Mouse (Mus musculus) heart, embryonic 16.5 days (tissue): ENCODE results near the gene Nupl1. TPM values are rescaled to one million over a fixed set of nuclear protein-coding genes. Genes with fewer than 3 reads are reported as not detected.

Experiments used
- ATAC-seq: fragments of 200-750 bp; cut with Nextera tagmentation; replicated peaks from 2 replicates; pipeline ENCODE4 v1.8.0; 2017; ENCODE audit warnings: moderate number of reproducible peaks; ENCODE audit not compliant: insufficient read depth, low FRiP score; ENCODE audit errors: extremely low read depth
- H3K27ac ChIP-seq: fragments of 300-500 bp; sonication (generic); 2 replicates; pipeline ENCODE4 v1.5.1; 2014; ENCODE audit warnings: mild to moderate bottlenecking, low read length, control low read depth, moderate library complexity
- H3K27me3 ChIP-seq: fragments of 300-500 bp; sonication (generic); 2 replicates; pipeline ENCODE4 v1.6.1; 2014; ENCODE audit warnings: low read length, mixed read lengths; ENCODE audit not compliant: control insufficient read depth, insufficient read depth
- H3K36me3 ChIP-seq: fragments of 300-500 bp; sonication (generic); 2 replicates; pipeline ENCODE4 v1.6.1; 2014; ENCODE audit not compliant: control insufficient read depth, insufficient read depth
- H3K4me1 ChIP-seq: fragments of 300-500 bp; sonication (generic); 2 replicates; pipeline ENCODE4 v1.6.1; 2014; ENCODE audit warnings: low read length, mixed read lengths; ENCODE audit not compliant: control insufficient read depth, insufficient read depth
- H3K4me2 ChIP-seq: fragments of 300-500 bp; sonication (generic); 2 replicates; pipeline ENCODE4 v1.6.1; 2014; ENCODE audit warnings: low read depth, mild to moderate bottlenecking, control low read depth, low read length
- H3K4me3 ChIP-seq: fragments of 300-500 bp; sonication (generic); 2 replicates; pipeline ENCODE4 v1.5.1; 2014; ENCODE audit warnings: mild to moderate bottlenecking, control low read depth, low read length
- H3K9ac ChIP-seq: fragments of 300-500 bp; sonication (generic); 2 replicates; pipeline ENCODE4 v1.6.1; 2014; ENCODE audit warnings: low read length, control low read depth
- H3K9me3 ChIP-seq: fragments of 300-500 bp; sonication (generic); replicated peaks from 2 replicates; pipeline ENCODE4 v1.6.1; 2016; ENCODE audit warnings: low read length; ENCODE audit not compliant: control insufficient read depth
- WGBS: fragments of 180-500 bp; shearing (Covaris S2); extraction: QIAGEN DNeasy Blood & Tissue Kit; methylation state at CpG from one replicate; pipeline ENCODE4 v1.1.7; 2014; 5-methylcytosine and 5-hydroxymethylcytosine counted together
- microRNA counts: library from miRNA; unstranded; fragments of <30 nt; microRNA quantifications from one replicate; lab custom pipeline; 2016
- microRNA-seq: library from miRNA; unstranded; fragments of <30 nt; microRNA quantifications from one replicate; pipeline ENCODE4, GENCODE M21; 2017
- polyA plus RNA-seq: library from polyadenylated mRNA; unstranded; fragments of >200 nt; fragmentation: Nextera tagmentation; extraction: Ambion mirVana; gene quantifications from 2 replicates; pipeline ENCODE4 v1.2.1, GENCODE M21; 2015

Nupl1 gene
- polyA plus RNA-seq, 1 experiment from 2014 or later: not detected

DNA sequence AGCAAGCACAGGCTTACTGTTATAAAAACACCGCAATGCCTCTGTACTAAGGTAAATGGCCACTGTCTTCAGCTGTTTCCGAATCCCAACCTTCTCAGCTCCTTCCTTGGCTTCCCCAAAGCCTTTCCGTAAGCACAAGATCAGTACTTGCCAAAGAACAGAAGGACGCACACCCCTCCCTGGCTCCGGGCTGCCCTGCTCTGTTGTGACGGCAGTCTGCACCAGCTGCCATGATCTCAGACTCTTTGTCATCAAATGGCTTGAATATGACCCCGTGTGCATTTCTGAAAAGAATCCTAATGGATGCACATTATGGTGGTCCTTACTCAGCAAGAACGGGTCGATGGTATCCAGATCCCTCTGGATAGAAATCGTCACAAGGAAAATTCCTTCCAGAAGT is 108.0 kb downstream of the Nupl1 start:
- Histone ChIP-seq H3K27ac (no peak overlapping the region), H3K9ac (no peak overlapping the region), H3K36me3 (no peaks in the 10 kb centered on the region), H3K4me3 (no peak overlapping the region), H3K4me1 (no peaks in the 10 kb centered on the region), H3K4me2 (no peak overlapping the region), H3K27me3 (no peaks in the 10 kb centered on the region), H3K9me3 (no peaks in the 10 kb centered on the region)
- ATAC-seq: no peak
- WGBS: 71% methylated on average over 10 of the region's 10 CpGs

DNA sequence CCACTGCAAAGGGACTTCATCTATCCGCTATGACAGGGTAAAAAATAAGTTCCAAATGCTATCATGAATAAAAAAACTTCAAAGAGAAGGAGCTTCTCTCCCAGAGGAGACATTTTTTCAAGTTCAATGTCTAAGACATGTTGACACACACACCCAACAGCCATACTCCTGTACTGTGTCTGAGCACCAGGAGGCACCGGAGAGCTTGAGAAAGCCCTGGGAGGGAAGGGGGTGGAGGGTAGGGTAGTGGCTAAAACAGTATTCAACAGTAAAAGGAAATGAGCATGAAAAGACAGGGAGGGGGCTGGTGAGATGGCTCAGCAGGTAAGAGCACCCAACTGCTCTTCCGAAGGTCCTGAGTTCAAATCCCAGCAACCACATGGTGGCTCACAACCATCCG is 112.9 kb downstream of the Nupl1 start:
- Histone ChIP-seq H3K27ac (no peak overlapping the region), H3K27me3 (no peaks in the 10 kb centered on the region), H3K4me1 (no peaks in the 10 kb centered on the region), H3K4me2 (no peak overlapping the region), H3K4me3 (no peak overlapping the region), H3K36me3 (no peaks in the 10 kb centered on the region), H3K9me3 (no peaks in the 10 kb centered on the region), H3K9ac (no peak overlapping the region)
- ATAC-seq: no peak
- WGBS: 85% methylated on average over 3 of the region's 4 CpGs

DNA sequence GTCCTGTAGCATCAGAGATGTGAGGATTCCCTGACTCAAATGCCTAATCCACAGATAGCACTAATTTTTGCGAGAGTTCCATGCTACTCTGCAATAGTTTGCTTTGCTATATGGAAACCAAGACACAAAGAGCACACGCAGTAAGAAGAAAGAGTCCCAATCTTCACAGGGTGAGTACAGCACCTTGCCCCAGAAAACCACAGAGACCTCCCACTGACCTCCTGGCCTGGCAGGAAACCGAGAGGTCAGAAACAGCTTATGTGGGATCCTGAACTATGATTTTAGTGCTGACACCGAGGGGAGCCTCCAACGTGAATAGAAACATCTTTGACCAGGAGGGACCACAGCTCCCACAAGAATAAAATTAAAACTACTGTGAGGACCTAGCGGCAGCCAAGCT is 113.4 kb downstream of the Nupl1 start:
- Histone ChIP-seq H3K4me1 (no peaks in the 10 kb centered on the region), H3K4me2 (no peak overlapping the region), H3K4me3 (no peak overlapping the region), H3K9ac (no peak overlapping the region), H3K27ac (no peak overlapping the region), H3K36me3 (no peaks in the 10 kb centered on the region), H3K9me3 (no peaks in the 10 kb centered on the region), H3K27me3 (no peaks in the 10 kb centered on the region)
- ATAC-seq: no peak
- WGBS: 73% methylated on average over 6 of the region's 6 CpGs

DNA sequence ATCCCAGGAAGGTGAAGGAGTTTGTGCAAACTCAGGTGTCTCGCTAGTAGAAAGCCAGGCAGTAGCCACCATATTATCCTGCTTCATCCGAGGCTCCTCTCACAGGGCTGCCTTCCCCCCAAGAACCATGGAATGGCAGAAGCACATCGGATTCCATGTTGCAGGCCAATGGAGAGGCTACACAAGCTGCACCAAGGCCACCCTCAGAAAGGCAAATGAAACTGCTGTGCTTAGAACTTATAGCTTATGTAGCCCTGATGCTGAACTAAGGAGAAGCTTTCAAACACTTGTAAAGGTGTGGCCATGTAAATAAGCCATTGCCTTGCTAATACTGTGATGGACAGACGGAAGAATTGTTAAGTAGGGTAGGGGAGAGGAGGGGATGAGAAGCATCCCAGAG is 115.4 kb downstream of the Nupl1 start:
- H3K4me3 ChIP-seq: no peak overlapping the region
- no peak for ATAC-seq
- no peak overlapping the region for H3K4me2 ChIP-seq
- 83% methylated on average over 4 of the region's 4 CpGs for WGBS
- H3K27me3 ChIP-seq: no peaks in the 10 kb centered on the region
- H3K36me3 ChIP-seq: no peaks in the 10 kb centered on the region
- no peak overlapping the region for H3K9ac ChIP-seq
- H3K4me1 ChIP-seq: 0 out of 2 replicates have a peak, but pooled peaks cover 3% of the 10 kb centered on the region
- no peak overlapping the region for H3K27ac ChIP-seq
- no peaks in the 10 kb centered on the region for H3K9me3 ChIP-seq

DNA sequence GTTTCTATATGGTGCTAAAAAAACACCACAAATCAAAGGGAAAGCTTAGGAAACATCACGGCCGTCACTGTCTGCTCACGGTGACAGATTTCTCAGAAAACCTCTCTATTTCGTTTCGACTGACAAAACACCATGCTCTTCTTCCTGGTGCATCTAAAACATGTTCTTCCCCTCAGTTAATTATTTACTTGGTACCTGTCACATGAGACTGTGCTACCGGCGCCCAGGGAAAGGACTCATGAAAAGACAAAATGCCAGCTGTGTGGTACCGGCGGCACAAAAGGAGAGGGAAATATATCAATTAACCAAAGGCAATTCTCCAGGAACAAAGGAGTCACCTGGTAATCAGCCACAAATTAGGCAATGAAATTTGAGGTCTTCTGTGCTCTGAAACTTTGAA is 116.5 kb downstream of the Nupl1 start:
- H3K4me3 ChIP-seq: no peak overlapping the region
- no peak for ATAC-seq
- H3K4me1 ChIP-seq: peaks cover 3% of the 10 kb centered on the region
- H3K36me3 ChIP-seq: no peaks in the 10 kb centered on the region
- H3K27me3 ChIP-seq: no peaks in the 10 kb centered on the region
- 88% methylated on average over 9 of the region's 9 CpGs for WGBS
- H3K27ac ChIP-seq: no peak overlapping the region
- no peak overlapping the region for H3K9ac ChIP-seq
- H3K9me3 ChIP-seq: no peaks in the 10 kb centered on the region
- no peak overlapping the region for H3K4me2 ChIP-seq

MicroRNAs encoded within 50 kb of the gene (microRNA counts, 519-probe panel; counts per million panel counts)
- not detected for microRNA mmu-miR-719 (lab: Ali Mortazavi, UCI)

Small RNA genes lying within 50 kb of the gene (microRNA-seq; reads per million reads assigned to microRNA genes)
- gene Mir719: not detected

Other genes with a start within 250 kb of the Nupl1 start
- gene Atp8a2, start 54.3 kb downstream of the Nupl1 start, polyA plus RNA-seq: 6.1 and 6.3 TPM in 2 replicates
- gene Gm49336, start 76 bp upstream of the Nupl1 start, polyA plus RNA-seq: 32.7 and 34.8 TPM in 2 replicates
- 29.8 and 30.1 TPM in 2 replicates for gene Mtmr6, start 13.8 kb upstream of the Nupl1 start, polyA plus RNA-seq
- 0.21 and 0.41 TPM in 2 replicates for gene Amer2, start 121.8 kb upstream of the Nupl1 start, polyA plus RNA-seq